Mouse (Mus musculus): ENCODE measurements around the gene F2r.

DNA sequence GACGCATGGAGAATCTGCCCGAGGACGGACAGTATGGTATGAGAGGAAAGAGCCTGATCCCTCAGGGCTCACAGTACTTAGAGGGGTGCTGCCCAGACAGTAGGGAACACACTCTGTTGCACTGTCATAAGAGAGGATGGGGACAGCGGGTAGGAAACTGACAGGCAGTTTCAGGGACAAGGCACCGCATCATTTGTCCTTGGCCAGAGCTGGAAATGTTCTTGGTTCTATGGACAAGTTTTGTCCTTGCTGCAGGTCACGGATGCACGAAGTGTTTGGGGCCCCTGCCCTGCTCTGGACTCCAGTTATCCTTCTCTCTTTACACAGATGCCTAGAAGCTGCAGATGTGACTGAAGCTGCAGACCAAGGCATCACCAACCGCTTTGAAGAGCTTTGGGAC, 11.3 kb downstream of the F2r start:
- TF ChIP-seq POLR2A (IDR thresholded peaks at IDR 0.05; ENCODE audit: borderline replicate concordance, control insufficient read depth, low read depth, low read length) (no peak), CTCF (IDR thresholded peaks at IDR 0.05; ENCODE audit: control insufficient read depth, insufficient read depth, low read length) (no peak)
